Mouse (Mus musculus) layer of hippocampus, postnatal 14 days (tissue): ENCODE measurements at regions not wholly inside any gene's neighbourhood (a gene's known extent, or its start where the extent isn't known, plus 50 kb on each side); places are given as distances from the start of the nearest gene placed in this dataset.
A peak's percentile ranks its signal among the peaks of the same experiment; 100 is the strongest.

Experiments used
- DNase-seq, 2 experiments: peaks; one replicate each; pipeline ENCODE4 v3.0.0; 2021 to 2022; ENCODE audit warnings: low spot score in 2 of 2, mixed read lengths in 1 of 2

- DNase-seq, result peak in 1 of 2 experiments; percentile 54
Observed at GRCm38 (mm10) chr14:108464192-108464591, 449.8 kb downstream of the Slitrk1 start.

GRCm38 (mm10) chr14:108459356-108459755, 454.6 kb downstream of the Slitrk1 start:
- DNase-seq, result no peak

- no peak for DNase-seq
Observed at GRCm38 (mm10) chr14:108437019-108437418, 476.9 kb downstream of the Slitrk1 start.

GRCm38 (mm10) chr14:108405113-108405512, 508.8 kb downstream of the Slitrk1 start:
- no peak for DNase-seq

GRCm38 (mm10) chr14:108403466-108403865, 510.5 kb downstream of the Slitrk1 start:
- DNase-seq, result no peak
